Mouse (Mus musculus): ENCODE measurements around the gene Lmntd1.

- TF ChIP-seq POLR2A (IDR thresholded peaks at IDR 0.05; ENCODE audit: control insufficient read depth, extremely low read depth, insufficient read depth, low read length, poor library complexity), result no peak
- TF ChIP-seq CTCF (IDR thresholded peaks at IDR 0.05; ENCODE audit: borderline replicate concordance, control insufficient read depth, extremely low read depth, insufficient read depth, low read length, poor library complexity), result no peak
Observed at GRCm38 (mm10) chr6:145610901-145611300, 3.2 kb downstream of the Lmntd1 start.
